Mouse (Mus musculus) skeletal muscle tissue, adult 2 months (tissue): ENCODE measurements at regions not wholly inside any gene's neighbourhood (a gene's known extent, or its start where the extent isn't known, plus 50 kb on each side); places are given as distances from the start of the nearest gene placed in this dataset.
"Not testable (repeated sequence)": the region's sequence is repeated elsewhere in the genome, so short reads cannot be mapped to it uniquely, and the experiment has no call there.

ENCODE experiments used
- DNase-seq: peaks from one replicate; pipeline ENCODE4 v3.0.0-alpha.2; 2012; ENCODE audit warnings: low read depth, low spot score

DNA sequence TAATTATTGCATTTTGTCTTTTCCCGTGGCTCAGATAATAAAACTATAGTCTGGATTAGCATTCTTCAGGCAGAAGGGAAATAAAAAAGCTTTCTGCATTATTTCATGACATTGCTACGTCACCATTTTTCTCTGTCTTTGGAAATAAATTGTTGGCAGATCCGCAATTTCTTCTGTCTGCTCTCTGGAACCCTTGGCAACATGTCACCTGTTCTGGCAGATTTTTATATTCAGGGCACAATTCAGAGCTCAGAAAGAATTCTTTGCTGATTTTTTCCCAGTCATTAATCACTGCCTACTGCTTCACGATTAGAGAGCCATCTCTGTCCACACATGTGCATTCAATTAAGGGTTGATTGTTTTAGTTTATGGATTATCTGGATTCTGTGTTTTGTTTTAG is 460.5 kb downstream of the Cdh8 start:
- DNase-seq: no peak

DNA sequence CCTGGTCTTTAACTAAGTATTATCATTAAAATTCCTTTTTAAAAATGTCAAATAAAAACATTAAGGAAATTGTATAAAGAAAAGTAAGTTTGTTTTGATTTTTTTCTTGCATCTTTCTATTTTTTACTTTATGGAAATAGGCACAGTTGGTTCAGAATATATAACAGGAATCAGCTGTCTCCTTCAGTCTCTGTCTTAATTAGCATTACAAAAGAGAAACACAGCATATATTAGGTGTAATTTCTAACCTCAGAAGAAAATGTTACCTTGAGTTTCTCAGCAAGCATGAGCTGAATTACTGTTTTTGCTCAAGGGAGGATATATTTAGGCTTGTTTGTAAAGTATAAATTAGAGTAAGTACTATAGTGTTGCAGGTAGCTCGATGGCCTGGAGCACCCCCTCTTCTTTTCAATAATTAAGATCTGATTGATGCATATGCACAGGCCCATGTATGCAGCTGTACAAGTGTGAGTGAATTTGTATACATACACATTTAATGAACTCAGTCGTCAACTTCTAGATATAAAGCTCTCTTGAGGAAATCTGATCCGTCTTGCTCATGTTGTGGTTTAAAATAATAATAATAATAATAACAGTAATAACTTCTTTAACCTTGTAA is 503.0 kb downstream of the Cdh8 start:
- no peak for DNase-seq

DNA sequence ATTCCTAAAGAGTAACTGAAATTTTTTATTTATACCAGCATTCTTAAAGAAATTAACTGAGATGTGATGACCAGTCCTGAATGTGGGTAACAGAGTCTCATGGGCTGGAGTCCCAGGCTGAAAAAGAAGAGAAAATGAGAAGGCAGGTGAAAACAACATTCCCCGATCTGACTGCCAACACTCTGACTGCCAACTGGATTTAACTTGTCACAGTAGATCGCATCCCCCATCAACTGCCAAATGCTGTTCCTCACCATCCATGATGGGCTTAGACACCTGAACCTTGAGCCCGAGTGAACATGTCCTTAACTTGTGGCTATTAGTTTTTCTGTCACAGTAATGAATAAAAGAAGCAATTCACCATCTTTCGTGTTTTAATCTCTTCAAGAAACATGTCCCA is 522.9 kb downstream of the Cdh8 start:
- DNase-seq: no peak

DNA sequence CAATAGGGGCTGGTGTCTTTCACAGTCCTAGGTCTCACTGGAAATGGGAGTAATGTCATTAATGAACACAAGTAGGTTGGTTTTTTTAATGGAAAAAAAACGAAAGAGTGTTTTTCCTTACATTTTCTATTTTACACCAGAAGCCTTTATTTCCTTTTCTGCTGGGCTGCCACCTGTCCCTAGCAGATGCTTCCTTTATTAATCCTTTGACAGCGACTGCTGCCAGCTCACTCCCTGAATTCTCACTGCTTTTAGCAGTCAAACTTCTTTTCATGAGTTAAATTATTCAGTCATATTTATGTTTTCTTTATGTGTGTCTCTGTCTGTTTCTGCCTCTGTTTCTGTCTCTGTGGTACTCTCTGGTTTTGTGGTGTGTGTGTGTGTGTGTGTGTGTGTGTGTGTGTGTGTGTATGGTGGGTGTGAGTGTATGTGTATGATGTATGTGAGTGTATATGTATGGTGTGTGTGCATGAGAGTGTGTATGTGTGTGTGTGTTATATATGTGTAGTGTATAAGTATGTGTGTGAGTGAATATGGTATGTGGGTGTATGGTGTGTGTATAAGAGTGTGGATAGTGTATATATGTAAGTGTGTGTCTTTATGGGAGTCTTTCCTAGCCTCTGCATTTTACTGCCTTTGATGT is 554.5 kb downstream of the Cdh8 start:
- no peak for DNase-seq

DNA sequence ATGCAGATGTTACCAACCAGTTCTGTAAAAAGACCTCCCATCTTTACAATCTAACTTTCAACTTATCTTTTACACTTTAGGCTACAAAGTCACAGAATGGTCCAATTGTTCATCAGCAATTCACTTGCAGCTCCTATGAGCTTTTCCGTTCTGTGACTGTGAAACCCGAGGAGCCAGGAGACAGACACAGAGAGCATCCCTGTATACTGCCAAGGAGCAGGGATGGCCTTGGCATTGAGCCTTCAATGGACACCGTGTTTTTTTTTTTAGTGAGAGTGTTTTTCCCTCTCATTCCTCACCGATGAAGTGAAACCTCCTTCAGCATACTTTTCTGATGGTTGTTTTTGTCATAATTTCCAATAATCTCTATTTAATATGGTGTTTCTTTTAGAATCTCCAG is 555.1 kb downstream of the Cdh8 start:
- no peak for DNase-seq

DNA sequence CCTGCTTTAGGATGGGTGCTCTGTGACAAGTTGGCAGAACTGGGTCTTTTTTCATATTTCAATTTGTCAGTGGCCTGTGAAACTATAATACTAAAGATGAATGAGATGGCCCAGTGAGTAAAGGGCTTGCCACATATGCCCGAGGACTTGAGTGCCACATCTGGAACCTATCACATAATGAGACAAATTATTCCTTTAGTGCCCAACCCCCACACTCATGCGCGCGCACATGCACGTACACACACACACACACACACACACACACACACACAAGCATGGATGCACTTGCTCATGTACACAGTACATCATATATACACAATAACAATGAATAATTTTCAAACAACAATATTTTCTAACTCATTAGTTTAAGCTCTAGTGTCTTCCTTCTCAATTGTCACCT is 555.9 kb downstream of the Cdh8 start:
- no peak for DNase-seq

DNA sequence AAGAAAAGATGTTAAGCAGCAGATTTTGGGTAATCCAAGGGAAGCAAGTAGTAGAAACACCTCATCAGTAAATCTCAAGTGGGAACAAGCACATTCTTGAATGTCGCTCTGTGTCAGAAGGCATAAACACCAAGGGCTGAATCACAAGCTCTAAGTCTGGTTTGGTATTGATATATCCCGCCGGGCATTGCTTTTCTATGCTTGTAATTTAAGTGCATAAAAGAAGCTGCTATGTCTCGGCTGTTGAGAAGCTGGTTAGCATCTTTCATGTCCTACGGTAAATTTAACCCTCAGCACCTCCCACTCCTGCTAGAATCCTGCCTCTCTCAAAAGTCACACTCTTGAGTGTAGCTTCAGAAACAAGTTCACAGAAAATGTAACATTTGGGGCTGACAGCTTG is 586.8 kb downstream of the Cdh8 start:
- DNase-seq: no peak

DNA sequence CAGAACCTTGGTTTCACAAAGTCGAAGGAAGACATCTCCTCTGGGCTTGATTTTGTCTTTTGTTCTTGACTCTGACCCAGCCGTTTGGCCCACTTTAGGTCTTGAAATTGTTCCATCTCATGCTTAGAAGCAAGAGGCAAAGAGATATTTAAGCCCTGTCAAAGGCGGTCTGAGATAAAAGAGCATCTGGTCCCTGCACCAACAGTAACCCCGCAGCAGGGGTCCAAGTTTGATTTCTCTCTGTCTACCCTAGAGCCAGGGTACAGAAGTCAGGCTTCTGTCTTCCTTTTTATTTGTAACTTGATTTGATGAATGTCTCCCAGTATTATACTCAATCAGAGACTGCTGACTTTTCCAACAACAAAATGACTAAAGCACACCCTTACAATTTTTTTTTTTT is 587.3 kb downstream of the Cdh8 start:
- DNase-seq: no peak

DNA sequence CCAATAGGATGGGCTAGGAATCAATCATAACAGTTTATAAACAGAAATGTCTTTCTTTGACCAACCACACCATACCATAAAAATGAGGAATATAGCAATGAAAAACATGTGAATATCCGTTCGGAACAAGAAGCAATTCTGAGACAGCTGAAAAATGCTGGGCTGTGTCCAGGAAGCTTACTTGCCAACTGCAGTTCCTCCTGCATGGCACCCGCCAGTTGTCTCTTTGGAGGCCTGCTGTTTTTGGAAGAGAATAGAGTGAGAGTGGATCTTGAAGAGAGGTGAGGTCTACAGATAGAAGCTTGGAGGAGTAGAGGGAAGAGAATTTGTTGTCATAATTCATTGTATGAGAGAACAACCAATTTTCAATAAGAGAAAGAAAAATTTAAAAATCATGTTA is 604.3 kb downstream of the Cdh8 start:
- DNase-seq: no peak

DNA sequence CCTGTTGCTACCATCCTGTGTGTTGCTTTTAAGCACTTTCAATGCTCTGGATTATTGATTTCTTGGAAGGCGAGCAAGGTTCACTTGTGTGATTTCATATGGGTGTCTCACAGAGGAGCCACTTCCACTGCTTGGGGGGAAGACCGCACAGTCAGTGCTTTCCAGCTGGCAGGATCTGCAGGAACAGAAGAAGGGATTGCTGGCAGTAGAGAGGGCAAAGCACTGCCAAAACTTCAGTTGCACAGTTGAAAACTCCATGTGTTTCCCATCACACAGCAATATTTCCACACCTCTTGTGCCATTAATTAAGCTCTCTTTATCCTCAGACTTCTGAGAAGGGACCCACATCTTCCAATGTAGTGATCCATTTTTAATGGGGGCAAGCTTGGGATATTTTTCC is 618.8 kb downstream of the Cdh8 start:
- DNase-seq: peak; percentile 7

DNA sequence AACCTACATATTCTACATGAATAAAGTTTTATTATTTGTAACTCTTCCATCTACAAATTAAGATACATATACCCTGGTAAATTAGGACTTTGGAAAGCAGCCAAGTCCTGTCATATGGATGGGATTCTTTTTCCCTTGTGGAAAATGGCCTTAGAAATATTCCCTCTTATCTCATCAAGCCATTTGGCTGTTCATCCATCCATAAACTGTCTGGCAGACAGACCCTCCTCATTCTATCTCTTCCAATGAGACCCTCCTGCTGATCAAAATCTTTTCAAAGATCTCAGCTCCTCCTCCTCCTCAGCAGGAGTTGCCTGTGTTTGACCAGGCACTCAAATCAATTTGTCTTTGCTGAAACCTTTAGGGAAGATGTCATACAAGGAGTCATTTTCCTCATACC is 649.2 kb downstream of the Cdh8 start:
- no peak for DNase-seq

DNA sequence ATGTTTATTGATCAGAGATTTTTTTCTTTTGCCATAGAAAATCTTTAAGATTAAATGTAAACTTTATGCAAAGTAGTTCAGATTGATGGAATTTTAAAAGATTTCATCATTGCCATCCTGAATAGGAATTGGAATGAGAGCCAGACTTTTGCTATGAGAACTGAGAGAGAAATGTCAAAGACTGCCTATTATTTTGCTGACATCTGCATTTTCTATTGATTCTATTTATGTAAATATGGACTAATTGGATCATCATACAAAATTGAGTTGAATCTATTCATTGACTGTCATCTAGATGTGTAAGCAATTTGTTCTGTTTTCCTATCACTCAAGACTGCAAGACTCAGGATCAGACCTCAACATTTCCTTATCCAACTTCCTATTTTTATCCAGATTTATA is 659.7 kb downstream of the Cdh8 start:
- DNase-seq: no peak

DNA sequence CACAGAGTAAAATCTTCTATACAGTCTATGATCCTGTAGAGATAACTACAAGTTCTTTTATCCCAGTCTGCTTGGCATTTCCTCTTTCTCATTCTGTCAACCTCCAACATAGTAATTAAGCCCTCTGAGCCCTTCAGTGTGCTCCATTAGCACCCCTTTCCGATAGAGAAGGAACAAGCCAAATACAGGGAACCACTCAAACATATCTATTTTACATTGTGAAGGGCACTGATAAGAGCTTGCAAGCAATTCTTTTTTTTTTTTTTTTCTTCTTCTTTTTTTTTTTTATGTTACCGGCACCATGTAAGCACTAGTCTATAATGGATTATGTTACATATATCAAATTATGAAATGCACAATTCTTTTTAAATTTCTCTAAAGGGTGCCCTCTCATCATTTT is 660.5 kb downstream of the Cdh8 start:
- DNase-seq: no peak

DNA sequence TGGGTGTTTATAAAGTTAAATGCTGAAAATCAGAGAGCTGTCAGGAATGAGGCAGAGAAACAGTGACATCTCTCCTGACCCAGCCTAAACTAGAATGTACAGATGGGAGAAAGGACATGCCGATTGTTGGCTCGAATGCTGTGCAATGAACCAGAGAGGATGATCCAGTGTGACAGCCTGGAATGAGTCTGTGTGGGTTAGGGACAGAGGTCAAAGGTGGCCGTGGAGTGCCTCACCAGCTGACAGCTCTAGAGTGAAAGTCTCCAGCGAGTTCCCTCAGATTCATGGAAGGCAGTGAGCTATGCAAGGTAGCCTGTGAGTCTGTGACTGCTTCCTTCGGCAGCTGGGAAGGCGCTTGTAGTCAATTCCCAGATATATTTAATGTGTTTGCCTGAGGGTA is 663.9 kb downstream of the Cdh8 start:
- DNase-seq: no peak

DNA sequence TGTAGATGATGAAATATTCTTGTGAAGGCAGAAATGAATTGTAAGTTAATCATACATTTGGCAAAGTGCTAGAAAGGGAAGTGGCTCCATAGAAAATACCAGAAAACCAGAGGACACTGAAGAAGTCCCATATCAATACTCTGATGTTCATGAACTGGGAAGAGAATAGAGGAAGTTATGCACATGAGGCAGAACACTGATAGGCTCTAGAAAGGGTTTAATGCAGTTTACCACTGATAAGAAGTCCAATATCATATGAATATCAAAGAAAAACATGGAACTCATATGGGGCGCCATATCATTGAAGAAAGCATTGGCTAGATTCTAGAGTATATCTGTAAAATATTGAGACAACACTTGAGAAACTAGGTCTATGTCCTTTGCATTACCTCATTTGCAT is 708.5 kb downstream of the Cdh8 start:
- DNase-seq: no peak

DNA sequence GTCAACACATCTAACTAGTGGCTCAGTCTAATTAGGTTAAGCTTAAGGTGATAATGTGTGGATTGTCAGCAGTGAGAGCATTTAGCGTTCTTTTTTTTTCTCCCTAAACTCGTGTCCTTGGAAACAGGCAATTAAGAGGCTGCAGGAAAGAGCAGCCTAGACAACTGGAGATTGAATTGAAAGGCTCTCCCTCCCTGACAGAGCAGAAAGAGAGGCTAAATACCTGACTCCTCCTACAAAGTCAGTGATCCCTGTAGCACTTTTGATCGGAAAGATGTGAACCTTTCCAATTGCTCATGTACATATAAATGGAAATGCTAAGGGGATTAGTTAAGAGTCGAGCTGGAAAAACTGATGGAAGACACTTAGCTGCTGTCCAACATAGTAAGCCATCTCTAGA is 710.1 kb downstream of the Cdh8 start:
- DNase-seq: no peak

DNA sequence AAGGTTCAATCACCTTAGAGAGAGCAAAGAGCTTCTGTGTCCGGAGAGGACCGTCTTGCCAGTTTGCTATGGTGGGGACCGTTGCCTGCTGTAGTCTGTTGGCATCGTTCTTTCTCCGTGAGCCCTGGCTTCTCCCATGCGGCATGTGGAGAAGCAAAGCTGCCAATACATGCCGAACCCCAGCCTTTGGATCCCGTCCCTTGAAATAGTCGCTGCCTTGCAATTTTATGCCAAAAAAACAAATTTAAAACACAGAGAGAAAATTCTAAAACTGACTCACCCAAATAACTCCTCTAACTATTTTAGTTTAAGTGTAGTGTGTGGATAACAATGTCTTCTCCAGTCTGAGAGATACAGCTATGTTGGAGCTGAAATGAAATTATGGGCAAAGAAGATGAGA is 731.1 kb downstream of the Cdh8 start:
- DNase-seq: no peak

DNA sequence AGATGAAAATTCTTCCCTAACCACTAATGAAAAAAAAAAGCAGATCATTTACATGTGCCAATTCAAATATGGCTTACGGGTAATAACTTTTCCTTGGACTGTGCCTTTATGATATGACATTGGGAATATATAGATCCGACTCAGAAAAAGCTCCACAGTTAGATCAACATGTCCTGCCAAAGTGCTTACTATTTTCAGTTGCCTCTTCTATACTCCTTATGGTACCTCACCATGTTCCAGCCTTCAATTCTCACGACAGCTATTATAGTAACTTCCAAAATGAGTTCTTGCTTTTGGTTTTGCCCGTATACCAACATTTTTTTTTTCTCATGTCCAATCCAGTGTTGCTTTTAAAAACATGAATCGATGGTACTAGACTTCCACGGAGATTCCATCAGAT is 731.7 kb downstream of the Cdh8 start:
- no peak for DNase-seq

DNA sequence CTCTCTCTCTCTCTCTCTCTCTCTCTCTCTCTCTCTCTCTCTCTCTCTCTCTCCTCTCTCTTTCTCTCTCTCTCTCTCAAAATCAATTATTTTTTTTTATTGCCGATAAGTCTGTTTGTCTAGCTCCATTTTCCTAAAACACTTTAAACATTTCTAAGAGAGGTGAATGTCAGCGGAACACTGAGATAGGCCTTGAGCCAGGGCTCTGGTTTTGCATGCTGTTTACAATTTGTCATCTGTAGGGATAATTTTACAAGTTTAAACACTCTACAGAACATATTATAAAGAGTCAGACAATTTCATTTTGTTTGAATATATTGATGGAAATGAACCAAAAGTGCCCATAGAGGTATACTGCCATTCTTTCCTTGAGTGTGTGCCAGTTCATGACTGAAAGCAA is 736.2 kb downstream of the Cdh8 start:
- no peak for DNase-seq

DNA sequence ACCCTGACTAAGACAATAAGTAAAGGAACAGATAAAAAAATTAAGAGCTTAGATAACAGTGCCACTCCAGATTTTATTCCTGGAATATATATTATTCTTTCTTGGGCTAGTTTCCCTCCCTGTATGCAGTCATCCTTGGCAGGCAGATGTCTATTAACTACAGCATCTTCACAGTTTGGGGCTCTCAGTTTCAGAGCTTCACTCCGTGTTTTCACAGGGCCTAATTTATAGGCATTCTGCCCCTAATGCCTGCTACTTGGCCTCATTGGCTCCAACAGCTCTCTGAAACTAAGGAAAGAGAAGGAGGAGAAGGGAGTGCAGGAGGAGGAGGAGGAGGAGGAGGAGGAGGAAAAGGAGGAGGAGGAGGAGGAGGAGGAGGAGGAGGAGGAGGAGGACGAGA is 757.0 kb downstream of the Cdh8 start:
- no peak for DNase-seq

DNA sequence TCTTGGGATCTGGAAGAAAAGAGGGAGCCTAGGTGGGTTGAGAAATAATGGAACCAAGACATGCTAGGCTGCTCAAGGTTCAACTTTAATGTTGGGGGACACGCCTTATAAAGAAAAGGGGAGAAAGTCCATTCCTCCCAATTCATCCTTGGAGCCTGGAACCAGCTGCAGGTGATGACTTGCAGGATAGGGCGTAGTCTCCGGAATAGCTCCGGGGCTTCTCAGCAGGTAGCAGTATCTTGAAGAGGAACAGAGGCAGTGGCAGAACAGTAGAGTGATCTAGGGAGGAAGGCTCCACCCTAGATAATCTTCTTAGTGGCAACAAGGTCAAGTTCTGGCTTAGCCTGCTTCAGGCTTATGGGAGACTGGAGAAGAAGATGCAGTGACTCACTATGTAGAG is 764.0 kb downstream of the Cdh8 start:
- DNase-seq: not testable (repeated sequence)

DNA sequence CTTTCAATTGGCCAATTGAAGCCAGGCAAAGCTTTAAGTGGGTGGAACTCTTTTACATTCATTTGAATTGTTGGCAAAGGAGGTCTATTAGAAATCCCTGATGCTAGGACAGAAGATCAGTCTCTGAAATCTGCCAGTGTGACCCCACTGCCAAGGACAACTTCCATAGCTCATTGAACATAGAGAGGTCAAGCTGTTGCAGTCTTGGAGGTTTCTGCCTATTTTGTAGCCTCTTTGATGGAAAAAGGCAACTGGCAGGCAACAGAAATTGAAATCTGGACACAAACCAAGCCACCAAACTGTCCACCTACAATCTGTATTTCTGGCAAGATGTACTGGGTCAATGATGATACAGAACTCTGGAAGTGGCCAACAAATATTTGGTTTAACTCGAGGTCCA is 765.3 kb downstream of the Cdh8 start:
- no peak for DNase-seq

DNA sequence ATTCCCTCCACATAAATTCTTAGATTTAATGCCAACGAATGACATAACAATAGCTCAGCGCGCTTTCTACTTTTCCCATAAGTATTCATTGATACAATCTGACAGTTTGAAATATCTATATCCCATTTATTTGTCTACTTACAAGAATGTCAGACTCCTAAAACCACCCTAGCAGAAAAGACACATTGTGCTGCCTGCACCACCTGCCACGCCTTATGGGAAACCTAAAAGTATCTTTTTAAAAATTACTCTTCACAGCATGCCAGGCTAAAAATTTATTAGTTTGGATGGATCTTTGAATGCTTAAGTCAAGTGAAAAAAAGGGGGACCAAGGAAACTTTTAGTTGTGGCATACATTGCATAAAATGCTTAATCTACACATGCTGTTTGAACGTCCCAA is 788.1 kb downstream of the Cdh8 start:
- DNase-seq: no peak

DNA sequence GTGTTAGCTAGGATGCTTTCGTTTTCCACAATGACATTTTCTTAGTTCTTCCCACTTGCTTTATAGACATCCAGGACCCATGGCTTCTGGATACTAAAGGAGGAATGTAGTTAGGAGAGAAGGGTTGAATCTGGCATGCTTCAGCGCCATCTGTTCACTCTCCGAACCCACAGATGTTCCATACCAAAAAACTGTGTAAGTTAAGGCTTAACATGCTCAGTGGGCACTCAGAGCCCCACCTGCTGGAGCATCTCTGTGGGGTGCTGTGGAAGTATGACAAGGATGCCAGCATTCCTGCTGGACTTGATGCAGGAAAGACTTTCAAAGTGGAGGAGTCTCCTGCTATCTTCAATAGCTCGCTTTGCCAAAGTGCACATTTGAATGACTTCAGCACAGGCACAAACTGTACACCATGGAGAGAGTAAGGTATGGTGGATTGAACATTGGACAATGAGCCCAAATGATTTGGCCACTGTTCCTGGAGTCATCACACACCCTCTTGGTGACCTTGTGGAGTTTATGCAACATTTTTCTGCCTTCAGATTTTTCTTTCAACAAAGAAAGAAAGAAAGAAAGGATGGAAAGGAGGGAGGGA is 802.3 kb downstream of the Cdh8 start:
- DNase-seq: no peak
